Mouse (Mus musculus) duodenum, adult 2 months (tissue): ENCODE measurements around the gene Olfr169. TPM values are rescaled to one million over a fixed set of nuclear protein-coding genes. Genes with fewer than 3 reads are reported as not detected.

Experiments
- polyA plus RNA-seq: library from polyadenylated mRNA; depleted of rRNA; stranded (reverse); fragments of >200 nt; gene quantifications from 2 replicates; pipeline ENCODE4 v1.2.3, GENCODE M21; 2012; ENCODE audit warnings: low replicate concordance; rRNA removed

Gene Olfr169
- polyA plus RNA-seq: not detected in 2 replicates

GRCm38 (mm10) chr16:19571709-19572108, at the start of gene Olfr169:
Gene Olfr169 (minus strand): TSS chr16:19571809.

GRCm38 (mm10) chr16:19611782-19612181, 40.2 kb upstream of the Olfr169 start, which contains the start of gene Olfr170:
Gene Olfr170 (minus strand): TSS chr16:19611882.

GRCm38 (mm10) chr16:19535455-19535854, 36.2 kb downstream of the Olfr169 start, which contains the start of gene Olfr168:
Gene Olfr168 (minus strand): TSS chr16:19535555.

GRCm38 (mm10) chr16:19522166-19522565, 49.4 kb downstream of the Olfr169 start, which contains the start of gene Olfr167:
Gene Olfr167 (minus strand): TSS chr16:19522266.

Other genes starting within 250 kb of the Olfr169 start
- gene Olfr165, start 148.7 kb downstream of the Olfr169 start, polyA plus RNA-seq: 1.2 and 3.8 TPM in 2 replicates
- not detected in 2 replicates for gene Olfr166, start 88.1 kb downstream of the Olfr169 start, polyA plus RNA-seq
- not detected in 2 replicates for gene Olfr167, start 49.5 kb downstream of the Olfr169 start, polyA plus RNA-seq
- not detected in 2 replicates for gene Olfr168, start 36.3 kb downstream of the Olfr169 start, polyA plus RNA-seq
- not detected in 2 replicates for gene Olfr170, start 40.1 kb upstream of the Olfr169 start, polyA plus RNA-seq
- not detected in 2 replicates for gene Olfr171, start 58.1 kb upstream of the Olfr169 start, polyA plus RNA-seq
- gene Lamp3, start 134.6 kb upstream of the Olfr169 start, polyA plus RNA-seq: not detected in 2 replicates
- 0.04 TPM in 1 of 2 replicates, not detected in the other for gene B3gnt5, start 188.4 kb upstream of the Olfr169 start, polyA plus RNA-seq